Mouse (Mus musculus) adrenal gland, adult 8-10 months (tissue): ENCODE data around the gene Tmem35b. TPM values are rescaled to one million over a fixed set of nuclear protein-coding genes. Genes with fewer than 3 reads are reported as not detected.
"Not testable (repeated sequence)": the region's sequence is repeated elsewhere in the genome, so short reads cannot be mapped to it uniquely, and the experiment has no call there.

Source experiments
- DNase-seq: peaks from one replicate; pipeline ENCODE4 v3.0.0; 2022
- total RNA-seq, 4 experiments: library from RNA; stranded (reverse); gene quantifications; 2 replicates each; pipeline ENCODE4 v1.2.4; 2022

Gene Tmem35b
- 10 to 100 TPM; 19.0 to 21.6 (median 20.3) TPM for total RNA-seq

DNA sequence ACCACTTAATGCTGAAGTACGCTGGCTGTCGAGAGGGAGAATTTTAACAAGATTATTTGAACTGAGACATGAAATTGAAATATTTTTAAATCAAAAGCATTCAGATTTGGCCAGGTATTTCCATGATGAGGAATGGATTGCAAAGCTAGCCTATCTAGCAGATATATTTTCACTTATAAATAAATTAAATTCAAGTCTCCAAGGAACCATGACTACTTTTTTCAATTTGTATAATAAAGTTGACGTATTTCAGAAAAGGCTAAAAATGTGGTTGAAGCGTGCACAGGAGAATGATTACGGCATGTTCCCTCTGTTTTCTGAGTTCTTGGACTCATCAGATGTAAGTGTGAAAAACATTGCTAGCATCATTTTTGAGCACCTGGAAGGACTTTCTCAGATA is at the start of gene Tmem35b:
Gene Tmem35b (plus strand): TSS at position 301 of the 400 bp plus-strand sequence.
- DNase-seq: no peak

DNA sequence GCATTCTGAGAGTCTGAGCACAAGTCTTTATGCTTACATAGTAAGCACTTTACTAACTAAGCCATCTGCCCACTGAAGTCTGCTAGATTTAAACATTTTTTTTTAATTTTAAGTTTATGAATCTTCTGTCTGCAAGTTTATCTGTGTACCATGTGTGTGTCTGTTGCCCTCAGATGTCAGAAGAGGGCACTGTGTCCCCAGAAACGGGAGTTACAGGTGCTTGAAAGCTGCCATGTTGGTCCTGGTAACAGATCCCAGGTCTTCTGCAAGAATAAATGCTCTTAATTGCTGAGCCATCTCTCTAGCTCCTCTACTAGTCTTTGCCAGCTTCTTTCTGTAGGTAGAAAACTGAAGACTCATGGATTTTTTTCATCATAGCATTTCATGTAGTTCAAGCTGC is 48.6 kb upstream of the Tmem35b start:
- no peak for DNase-seq

GRCm38 (mm10) chr4:127076875-127077548 is 46.5 kb upstream of the Tmem35b start, which contains the start of gene Zmym6:
TSS of gene Zmym6 (plus strand) at chr4:127077383.
- peak; percentile 93 for DNase-seq

DNA sequence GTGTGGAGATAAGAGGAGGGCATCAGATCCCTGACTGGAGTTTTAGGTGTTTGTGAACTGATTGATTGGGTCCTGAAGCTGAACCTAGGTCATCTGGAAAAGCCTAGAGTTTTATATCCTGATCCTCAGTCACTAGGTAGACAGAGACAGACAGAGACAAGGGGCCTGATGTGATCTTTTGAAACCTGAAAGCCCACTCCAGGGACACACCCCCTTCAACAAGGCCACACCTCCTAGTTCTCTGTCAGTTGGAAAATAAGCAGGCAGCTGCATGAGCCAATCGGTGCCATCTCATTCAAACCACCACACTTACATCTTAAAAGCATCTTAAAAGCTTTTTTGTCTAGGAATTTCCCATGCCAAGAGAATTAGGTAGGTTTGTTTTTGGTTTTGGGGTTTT is 42.7 kb upstream of the Tmem35b start:
- DNase-seq: no peak

DNA sequence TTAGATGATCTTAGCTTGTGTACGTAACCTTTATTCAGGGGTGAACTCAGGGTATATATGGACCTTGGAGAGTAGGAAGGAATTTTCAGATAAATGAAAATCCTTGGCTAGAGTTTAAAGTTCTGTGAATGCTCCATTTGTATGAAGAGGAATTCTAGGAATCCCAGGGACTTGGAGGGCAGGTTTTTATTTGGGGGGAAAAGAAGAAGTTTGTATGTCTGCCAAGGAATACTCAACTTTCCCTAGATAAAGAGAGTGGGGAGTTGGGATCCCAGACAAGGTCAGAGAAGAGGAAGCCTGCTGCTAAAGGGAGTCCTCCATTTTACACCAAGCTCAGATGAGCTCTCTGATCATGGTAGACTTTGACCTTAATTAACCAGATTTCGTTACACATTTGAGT is 40.4 kb upstream of the Tmem35b start:
- no peak for DNase-seq

DNA sequence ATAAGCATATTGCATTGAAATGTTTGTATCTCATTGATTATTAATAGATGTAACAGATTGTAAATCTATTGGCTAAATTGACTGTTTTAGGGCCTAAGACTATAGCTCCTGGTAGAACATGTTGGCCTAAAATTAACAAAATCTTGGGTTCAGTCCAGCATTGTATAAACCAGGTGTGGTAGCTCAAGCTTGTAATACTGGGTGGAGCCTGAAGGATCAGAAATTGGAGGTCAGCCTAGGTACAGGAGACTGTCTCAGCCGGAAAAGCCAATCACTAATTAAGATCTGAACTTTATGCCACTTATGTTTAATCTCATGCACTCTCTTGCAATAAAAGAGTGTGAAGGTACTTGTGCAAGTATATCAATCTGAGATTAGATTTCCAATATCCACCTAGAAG is 37.7 kb upstream of the Tmem35b start:
- no peak for DNase-seq

DNA sequence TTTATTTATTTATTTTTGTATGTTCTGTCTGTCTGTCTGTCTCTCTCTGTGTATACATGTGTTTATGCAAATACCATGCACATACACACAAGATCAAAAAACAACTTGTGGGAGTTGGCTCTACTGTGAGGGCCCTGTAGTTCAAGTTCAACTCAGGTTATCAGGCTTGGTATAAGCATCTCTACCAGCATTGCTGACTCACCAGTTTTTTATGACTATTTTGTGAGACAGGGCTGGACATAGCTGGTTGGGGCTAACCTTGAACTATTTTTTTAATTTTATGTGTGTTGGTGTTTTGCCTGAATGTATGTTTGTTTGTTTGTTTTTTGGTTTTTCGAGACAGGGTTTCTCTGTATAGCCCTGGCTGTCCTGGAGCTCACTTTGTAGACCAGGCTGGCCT is 32.3 kb upstream of the Tmem35b start:
- DNase-seq: no peak

DNA sequence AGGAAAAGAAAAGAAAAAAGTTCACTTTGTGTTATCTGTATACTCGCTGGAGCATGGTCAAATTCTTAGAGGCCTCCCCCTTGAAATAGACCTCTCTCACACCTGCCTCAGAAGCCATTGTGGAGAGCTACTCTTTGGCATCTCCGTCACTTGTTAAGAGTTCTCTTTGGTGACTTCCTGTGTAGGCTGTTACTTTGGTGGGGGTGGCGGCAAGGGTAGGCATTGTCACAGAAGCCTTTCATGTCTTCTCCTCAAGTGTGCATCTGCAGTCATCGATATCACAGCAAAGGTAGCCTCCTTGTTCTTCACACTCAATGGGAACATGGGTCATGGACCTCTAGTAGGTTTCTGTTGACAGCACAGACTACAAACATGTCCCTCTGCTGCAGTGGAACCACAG is 28.4 kb upstream of the Tmem35b start:
- DNase-seq: no peak

GRCm38 (mm10) chr4:127099552-127099951 is 23.9 kb upstream of the Tmem35b start:
- not testable (repeated sequence) for DNase-seq

DNA sequence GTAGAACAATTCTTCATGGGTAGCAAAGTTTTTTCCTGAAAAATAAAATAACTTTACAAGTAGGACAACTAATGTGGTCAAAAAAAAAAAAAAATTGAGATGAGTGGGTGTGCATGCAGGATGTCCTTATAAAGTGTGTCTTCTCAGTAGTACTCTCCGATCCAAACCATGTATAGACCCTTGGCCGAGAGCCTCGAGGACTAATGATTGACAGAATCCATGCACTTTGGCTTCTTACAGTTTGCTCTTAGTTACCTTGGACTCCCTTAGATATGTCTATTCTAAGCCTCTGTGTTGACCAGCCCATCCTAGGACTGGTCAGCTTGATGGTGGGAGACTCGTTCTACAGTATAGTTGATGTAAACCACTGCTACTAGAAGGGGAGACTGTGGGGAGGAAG is 15.9 kb upstream of the Tmem35b start:
- no peak for DNase-seq

GRCm38 (mm10) chr4:127110570-127110969 is 12.9 kb upstream of the Tmem35b start:
- no peak for DNase-seq

GRCm38 (mm10) chr4:127124331-127124730 is 840 bp downstream of the Tmem35b start:
- DNase-seq: no peak

- DNase-seq: peak; percentile 84
Measured at GRCm38 (mm10) chr4:127125834-127126463, 2.5 kb downstream of the Tmem35b start.

GRCm38 (mm10) chr4:127134687-127135086 is 11.2 kb downstream of the Tmem35b start:
- no peak for DNase-seq

DNA sequence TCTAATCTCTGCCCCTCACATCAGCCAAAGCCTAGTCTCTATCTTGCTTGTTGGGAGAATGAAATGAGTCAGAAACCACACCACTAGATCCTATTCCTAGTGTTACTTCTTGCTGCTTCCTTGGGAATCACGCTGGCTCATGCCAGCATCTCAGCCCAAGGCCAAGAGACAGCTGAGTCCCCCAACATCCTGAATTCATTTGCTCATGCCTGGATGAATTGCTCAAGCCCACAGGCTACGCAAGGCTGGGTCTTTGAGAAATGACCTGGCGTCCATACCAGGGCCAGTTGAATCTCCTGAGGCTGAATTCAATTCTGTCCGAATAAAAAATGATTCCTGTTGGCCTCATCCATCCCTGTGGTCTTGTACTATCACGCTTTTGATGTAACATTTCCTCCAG is 14.1 kb downstream of the Tmem35b start:
- no peak for DNase-seq

DNA sequence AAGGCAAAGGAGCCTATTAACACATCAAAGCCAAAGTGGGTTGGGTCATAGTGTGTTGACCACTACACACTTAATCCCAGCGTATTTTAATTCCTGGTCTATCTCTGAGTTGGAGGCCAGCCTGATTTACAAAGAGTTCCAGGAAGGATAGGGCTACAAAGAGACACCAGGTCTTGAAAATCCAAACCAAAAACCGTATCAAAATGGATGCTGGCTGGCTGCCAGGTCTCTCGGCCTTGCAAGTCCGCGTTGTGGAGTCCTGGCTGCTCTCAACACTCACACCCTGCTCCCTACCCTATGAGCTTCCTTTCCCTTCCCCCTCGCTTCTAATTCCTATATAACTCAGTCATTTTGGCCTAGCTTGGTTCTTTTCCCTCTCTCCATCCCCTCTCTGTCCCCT is 15.0 kb downstream of the Tmem35b start:
- DNase-seq: no peak

- no peak for DNase-seq
Measured at GRCm38 (mm10) chr4:127150031-127150430, 26.5 kb downstream of the Tmem35b start.

DNA sequence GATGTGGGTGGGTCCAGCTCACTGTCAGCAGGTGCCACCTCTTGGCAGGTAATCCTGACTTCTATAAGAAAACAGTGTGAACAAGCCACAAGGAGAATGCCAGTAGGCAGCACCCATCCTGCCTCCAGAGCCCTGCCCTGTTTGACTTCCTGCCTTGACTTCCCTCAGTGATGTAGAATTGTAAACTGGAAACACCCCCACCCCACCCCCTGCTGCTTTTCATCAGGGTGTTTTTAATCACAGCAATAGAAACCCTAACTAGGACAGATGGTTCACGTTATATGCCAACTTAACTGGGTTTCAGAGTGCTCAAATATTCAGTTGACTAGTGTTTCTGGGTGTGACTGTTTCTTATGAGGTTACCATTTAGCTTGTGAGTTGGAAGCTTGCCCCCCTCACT is 29.9 kb downstream of the Tmem35b start:
- DNase-seq: no peak

DNA sequence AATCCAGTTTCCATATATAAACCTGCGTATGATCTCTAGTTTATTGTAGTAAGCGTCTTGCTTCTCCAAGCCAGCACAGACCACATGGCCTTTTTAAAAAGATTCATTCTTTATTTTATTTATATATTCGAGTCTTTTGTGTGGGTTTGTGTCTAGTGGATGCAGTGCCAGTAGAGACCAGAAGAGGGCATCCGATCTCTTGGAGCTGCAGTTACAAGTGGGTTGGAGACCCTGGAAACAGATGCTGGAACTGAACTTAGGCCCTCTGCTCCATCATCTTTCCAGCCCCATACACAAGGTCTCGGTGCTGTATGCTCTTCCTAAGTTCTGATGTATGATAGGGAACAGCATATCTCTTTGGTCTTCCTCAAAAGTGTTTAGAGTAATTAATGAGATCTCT is 32.3 kb downstream of the Tmem35b start:
- no peak for DNase-seq

DNA sequence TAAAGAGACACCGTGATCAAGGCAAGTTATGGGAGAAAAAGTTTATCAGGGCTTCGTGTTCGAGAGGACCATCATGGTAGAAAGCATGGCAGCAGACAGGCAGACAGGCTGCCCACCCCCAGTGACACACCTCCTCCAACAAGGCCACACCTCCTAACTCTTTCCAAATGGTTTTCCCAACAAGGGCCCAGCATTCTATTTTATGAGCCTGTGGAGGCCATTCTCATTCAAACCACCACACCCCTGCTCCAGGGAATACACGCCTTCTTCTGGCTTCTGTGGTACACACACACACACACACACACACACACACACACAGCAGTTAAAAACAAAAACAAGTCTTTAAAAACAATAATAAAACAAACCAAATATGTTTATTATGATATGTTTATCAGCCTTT is 34.3 kb downstream of the Tmem35b start:
- DNase-seq: no peak

- DNase-seq: no peak
Measured at GRCm38 (mm10) chr4:127163926-127164325, 40.4 kb downstream of the Tmem35b start.

DNA sequence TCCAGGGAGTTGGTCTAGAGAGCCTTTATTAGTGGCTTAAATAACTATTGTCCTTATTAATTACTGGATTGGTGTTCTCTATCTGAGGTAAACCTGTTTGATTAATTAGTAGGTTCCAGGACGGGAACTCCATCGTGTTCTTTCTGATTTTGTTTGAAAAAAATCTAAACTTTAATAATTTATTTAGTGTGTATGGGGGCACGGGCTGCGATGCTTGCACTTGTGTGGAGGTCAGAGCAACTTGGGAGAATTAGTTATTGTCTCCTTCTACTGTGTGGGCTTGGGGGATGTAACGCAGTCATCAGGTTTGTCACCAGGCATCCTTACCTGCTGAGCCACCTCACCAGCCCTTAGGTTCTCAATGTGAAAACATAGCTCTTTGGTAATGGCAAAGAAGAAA is 43.6 kb downstream of the Tmem35b start:
- no peak for DNase-seq

DNA sequence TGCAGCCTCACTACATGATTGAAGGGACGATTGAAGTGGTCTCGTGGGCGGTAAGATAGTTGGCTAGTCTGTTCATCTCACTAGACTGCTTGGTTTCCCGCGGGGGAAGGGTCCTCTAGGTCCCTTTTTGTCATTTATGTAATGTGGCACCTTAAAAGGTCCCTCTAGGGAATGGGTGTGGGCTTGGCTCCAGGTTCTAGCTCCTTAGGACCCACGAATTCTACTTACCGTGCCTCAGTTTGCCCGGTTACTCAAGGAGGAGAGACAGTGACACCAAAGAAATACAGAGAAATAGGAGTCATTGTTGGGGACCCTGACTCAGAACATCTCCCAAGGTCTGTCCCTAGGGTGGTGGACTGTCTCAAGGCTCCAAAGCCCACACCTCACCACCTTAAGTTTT is 44.2 kb downstream of the Tmem35b start:
- DNase-seq: no peak

GRCm38 (mm10) chr4:127168211-127168913 is 44.9 kb downstream of the Tmem35b start:
- peak; percentile 12 for DNase-seq
